Mouse (Mus musculus): ENCODE measurements at regions not wholly inside any gene's neighbourhood (a gene's known extent, or its start where the extent isn't known, plus 50 kb on each side); places are given as distances from the start of the nearest gene placed in this dataset.

DNA sequence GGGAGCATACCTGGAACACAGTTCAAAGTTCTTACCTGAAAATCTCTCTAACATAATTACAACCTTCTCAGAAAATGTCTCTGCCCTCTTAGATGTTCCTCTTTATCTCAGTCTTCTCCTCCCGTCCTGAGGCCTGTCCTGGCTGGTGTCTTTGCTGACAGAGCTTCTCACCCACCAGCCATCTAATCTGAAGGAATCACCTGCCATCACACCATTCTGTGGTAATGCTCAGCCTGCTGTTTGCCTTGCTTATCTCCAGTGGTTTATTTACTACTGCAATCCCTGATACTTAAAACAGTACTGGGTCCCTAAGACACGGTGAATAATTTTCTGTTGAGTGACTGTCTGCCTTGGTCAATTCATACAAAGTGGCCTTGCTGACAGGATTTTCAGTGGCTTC, 317.8 kb upstream of the Hnrnpa3 start:
- Histone ChIP-seq H3K9ac (ENCODE audit: insufficient read depth, low read depth) (no peak overlapping the region), H3K27me3 (replicated peaks) (no peaks in the 10 kb centered on the region), H3K27ac (ENCODE audit: insufficient read depth, low read depth) (no peak overlapping the region), H3K4me3 (replicated peaks in 1 of 3; ENCODE audit: low read depth in 2 of 3, low read length in 2 of 3, poor library complexity in 1 of 3) (no peak overlapping the region), H3K4me2 (ENCODE audit: insufficient read depth, low read depth, poor library complexity, severe bottlenecking) (no peak overlapping the region), H3K9me3 (replicated peaks; ENCODE audit: low read length) (no peaks in the 10 kb centered on the region), H3K79me2 (replicated peaks; ENCODE audit: control insufficient read depth, extremely low read depth, insufficient read depth, poor library complexity, severe bottlenecking) (no peaks in the 10 kb centered on the region), H3K4me1 (ENCODE audit: control insufficient read depth in 1 of 2, insufficient read depth in 2 of 2) (no peaks in the 10 kb centered on the region), H3K36me3 (replicated peaks in 1 of 2; ENCODE audit: control insufficient read depth in 1 of 2, insufficient read depth in 1 of 2, low read length in 1 of 2) (no peaks in the 10 kb centered on the region)
- TF ChIP-seq MXI1 (IDR thresholded peaks at IDR 0.05; ENCODE audit: low read depth, low read length) (no peak), E2F4 (IDR thresholded peaks at IDR 0.05; ENCODE audit: insufficient replicate concordance, low read depth, low read length) (no peak), TCF12 (IDR thresholded peaks at IDR 0.05; ENCODE audit: low read depth, low read length) (no peak), GABPA (IDR thresholded peaks at IDR 0.05; ENCODE audit: insufficient replicate concordance, low read depth, low read length) (no peak), CHD1 (IDR thresholded peaks at IDR 0.05; ENCODE audit: low read depth, low read length) (no peak), MAFK (IDR thresholded peaks at IDR 0.05; ENCODE audit: insufficient replicate concordance, low read length) (no peak)
- dilution Hi-C loops (cut with MboI; ENCODE audit: extremely low pct_ligation_motif_present, extremely low pct_unique_long_range_greater_than_20kb, low sequenced_read_pairs) (no loop called here), in situ Hi-C loops (cut with MboI; ENCODE audit: low pct_ligation_motif_present, low pct_unique_long_range_greater_than_20kb, low sequenced_read_pairs) (no loop called here)
- DNase-seq (ENCODE audit: extremely low read depth), result no peak

DNA sequence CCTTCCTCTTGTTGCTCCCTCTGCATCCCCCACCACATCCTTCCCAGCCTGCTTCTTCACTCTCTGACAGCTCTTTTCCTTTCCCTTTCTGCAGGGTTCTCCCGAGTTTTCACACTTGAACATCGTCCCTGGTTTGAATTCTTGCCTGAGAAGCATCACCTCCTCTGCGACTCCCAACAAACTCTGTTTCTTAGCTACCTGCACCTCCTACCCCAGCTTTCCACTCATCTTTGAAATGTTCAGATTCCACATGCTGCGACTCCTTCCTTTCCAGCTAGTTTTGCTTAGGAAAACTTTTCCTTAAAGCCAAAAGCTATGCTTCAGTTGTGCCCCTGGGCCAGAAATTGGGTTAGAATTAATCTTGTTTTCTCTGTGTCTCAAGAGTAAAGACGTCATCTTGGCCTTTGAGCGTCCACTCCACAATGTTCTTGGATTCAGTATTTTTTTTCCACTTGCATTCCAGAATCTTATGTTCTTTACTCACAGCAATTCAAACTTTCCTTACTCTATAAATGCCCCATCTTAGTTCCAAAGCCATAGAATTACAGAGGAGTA, 317.3 kb upstream of the Hnrnpa3 start:
- no peaks in the 10 kb centered on the region for H3K36me3 ChIP-seq (replicated peaks in 1 of 2; ENCODE audit: control insufficient read depth in 1 of 2, insufficient read depth in 1 of 2, low read length in 1 of 2)
- no peaks in the 10 kb centered on the region for H3K9me3 ChIP-seq (replicated peaks; ENCODE audit: low read length)
- no peaks in the 10 kb centered on the region for H3K27me3 ChIP-seq (replicated peaks)
- no peaks in the 10 kb centered on the region for H3K79me2 ChIP-seq (replicated peaks; ENCODE audit: control insufficient read depth, extremely low read depth, insufficient read depth, poor library complexity, severe bottlenecking)
- no peak overlapping the region for H3K4me2 ChIP-seq (ENCODE audit: insufficient read depth, low read depth, poor library complexity, severe bottlenecking)
- H3K4me3 ChIP-seq (replicated peaks in 1 of 3; ENCODE audit: low read depth in 2 of 3, low read length in 2 of 3, poor library complexity in 1 of 3), result no peak overlapping the region
- no peaks in the 10 kb centered on the region for H3K4me1 ChIP-seq (ENCODE audit: control insufficient read depth in 1 of 2, insufficient read depth in 2 of 2)
- no peak overlapping the region for H3K27ac ChIP-seq (ENCODE audit: insufficient read depth, low read depth)
- DNase-seq (ENCODE audit: extremely low read depth), result no peak
- H3K9ac ChIP-seq (ENCODE audit: insufficient read depth, low read depth), result no peak overlapping the region
- dilution Hi-C loops (cut with MboI; ENCODE audit: extremely low pct_ligation_motif_present, extremely low pct_unique_long_range_greater_than_20kb, low sequenced_read_pairs), result no loop called here
- TF ChIP-seq JUN (IDR thresholded peaks at IDR 0.05; ENCODE audit: insufficient read depth, low read depth, low read length), result no peak
- TF ChIP-seq BHLHE40 (IDR thresholded peaks at IDR 0.05; ENCODE audit: low read depth, low read length), result no peak
- TF ChIP-seq KAT2A (IDR thresholded peaks at IDR 0.05; ENCODE audit: insufficient replicate concordance, low read length), result no peak
- no peak for TF ChIP-seq POLR2A (IDR thresholded peaks at IDR 0.05; ENCODE audit: low read depth, low read length)
- TF ChIP-seq USF1 (IDR thresholded peaks at IDR 0.05; ENCODE audit: low read depth, low read length), result no peak
- no peak for TF ChIP-seq CHD1 (IDR thresholded peaks at IDR 0.05; ENCODE audit: low read depth, low read length)
- no peak for TF ChIP-seq CHD2 (IDR thresholded peaks at IDR 0.05; ENCODE audit: low read length)
- no peak for TF ChIP-seq SMC3 (IDR thresholded peaks at IDR 0.05; ENCODE audit: low read depth, low read length)
- in situ Hi-C loops (cut with MboI; ENCODE audit: low pct_ligation_motif_present, low pct_unique_long_range_greater_than_20kb, low sequenced_read_pairs), result no loop called here

DNA sequence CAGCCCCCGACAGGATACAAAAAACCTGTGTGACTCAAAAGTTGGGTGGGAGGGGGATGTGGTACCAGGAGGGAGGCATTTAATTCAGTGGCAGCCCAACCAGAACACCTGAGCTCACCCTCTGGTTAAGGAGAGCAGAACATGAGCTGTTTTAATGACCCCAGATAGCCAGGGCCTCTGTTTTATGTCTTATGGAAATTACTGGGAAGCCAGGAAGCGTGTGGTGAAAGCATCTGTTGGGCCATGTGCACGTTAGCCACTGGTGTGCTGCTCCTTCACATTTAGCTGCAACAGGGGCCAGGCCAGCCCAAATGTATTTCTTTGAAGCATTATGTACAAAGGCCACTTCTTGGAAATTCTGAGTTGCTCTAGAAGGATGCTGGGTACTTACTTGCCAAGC, 308.2 kb upstream of the Hnrnpa3 start:
- H3K4me3 ChIP-seq (replicated peaks in 1 of 3; ENCODE audit: low read depth in 2 of 3, low read length in 2 of 3, poor library complexity in 1 of 3), result no peak overlapping the region
- H3K9ac ChIP-seq (ENCODE audit: insufficient read depth, low read depth), result no peak overlapping the region
- no peak for DNase-seq (ENCODE audit: extremely low read depth)
- no peaks in the 10 kb centered on the region for H3K79me2 ChIP-seq (replicated peaks; ENCODE audit: control insufficient read depth, extremely low read depth, insufficient read depth, poor library complexity, severe bottlenecking)
- H3K4me2 ChIP-seq (ENCODE audit: insufficient read depth, low read depth, poor library complexity, severe bottlenecking), result no peak overlapping the region
- no peak overlapping the region for H3K27ac ChIP-seq (ENCODE audit: insufficient read depth, low read depth)
- H3K27me3 ChIP-seq (replicated peaks), result no peaks in the 10 kb centered on the region
- dilution Hi-C loops (cut with MboI; ENCODE audit: extremely low pct_ligation_motif_present, extremely low pct_unique_long_range_greater_than_20kb, low sequenced_read_pairs), result no loop called here
- no peak for TF ChIP-seq USF1 (IDR thresholded peaks at IDR 0.05; ENCODE audit: low read depth, low read length)
- no peak for TF ChIP-seq ETS1 (conservative IDR thresholded peaks at IDR 0.05; ENCODE audit: low read depth, low read length)
- TF ChIP-seq IRF4 (IDR thresholded peaks at IDR 0.05; ENCODE audit: low read depth, low read length), result no peak
- no peak for TF ChIP-seq MYC (IDR thresholded peaks at IDR 0.05; ENCODE audit: low read depth, low read length)
- TF ChIP-seq ZMIZ1 (IDR thresholded peaks at IDR 0.05; ENCODE audit: low read depth, low read length), result no peak
- TF ChIP-seq E2F4 (IDR thresholded peaks at IDR 0.05; ENCODE audit: insufficient replicate concordance, low read depth, low read length), result no peak
- no peak for TF ChIP-seq ZNF384 (IDR thresholded peaks at IDR 0.05; ENCODE audit: low read depth, low read length)
- no peak for TF ChIP-seq UBTF (IDR thresholded peaks at IDR 0.05; ENCODE audit: low read depth, low read length)
- no peak for TF ChIP-seq BHLHE40 (IDR thresholded peaks at IDR 0.05; ENCODE audit: low read depth, low read length)
- TF ChIP-seq MAX (IDR thresholded peaks at IDR 0.05; ENCODE audit: low read length), result no peak
- no peak for TF ChIP-seq HCFC1 (IDR thresholded peaks at IDR 0.05; ENCODE audit: low read depth, low read length)
- TF ChIP-seq JUN (IDR thresholded peaks at IDR 0.05; ENCODE audit: insufficient read depth, low read depth, low read length), result no peak
- TF ChIP-seq ZKSCAN1 (IDR thresholded peaks at IDR 0.05; ENCODE audit: borderline replicate concordance, low read depth, low read length), result no peak
- TF ChIP-seq TCF12 (IDR thresholded peaks at IDR 0.05; ENCODE audit: low read depth, low read length), result no peak
- H3K36me3 ChIP-seq (replicated peaks in 1 of 2; ENCODE audit: control insufficient read depth in 1 of 2, insufficient read depth in 1 of 2, low read length in 1 of 2), result no peaks in the 10 kb centered on the region
- peaks cover 0 to 4% of the 10 kb centered on the region in 2 experiments; a peak in 1 of 4 replicates for H3K4me1 ChIP-seq (ENCODE audit: control insufficient read depth in 1 of 2, insufficient read depth in 2 of 2)
- in situ Hi-C loops (cut with MboI; ENCODE audit: low pct_ligation_motif_present, low pct_unique_long_range_greater_than_20kb, low sequenced_read_pairs), result loop anchor here (25.0 kb wide), 1 partner anchor 236 kb away; no protein-coding TSS in a partner anchor
- no peaks in the 10 kb centered on the region for H3K9me3 ChIP-seq (replicated peaks; ENCODE audit: low read length)
